Mouse (Mus musculus): ENCODE measurements around the gene Kif18a.

Gene Kif18a

DNA sequence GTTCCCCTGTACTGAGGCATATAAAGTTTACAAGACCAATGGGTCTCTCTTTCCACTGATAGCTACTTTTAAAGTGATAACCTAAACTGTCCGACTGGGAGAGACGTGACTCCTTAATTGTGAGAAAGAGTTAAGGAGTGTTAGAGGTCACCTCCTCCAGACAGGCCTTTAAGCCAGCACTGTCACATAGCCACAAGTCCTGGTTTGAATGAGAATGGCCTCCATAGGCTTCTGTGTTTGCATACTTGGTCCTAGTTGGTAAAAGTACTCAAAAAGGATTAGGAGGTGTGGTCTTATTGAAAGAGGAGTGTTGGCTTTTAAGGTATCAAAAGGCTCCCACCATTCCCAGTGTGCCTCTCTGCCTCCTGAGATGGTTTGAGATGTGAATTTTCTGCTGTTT is 94.3 kb downstream of the Kif18a start:
- no peak for DNase-seq (ENCODE audit: low read depth)

DNA sequence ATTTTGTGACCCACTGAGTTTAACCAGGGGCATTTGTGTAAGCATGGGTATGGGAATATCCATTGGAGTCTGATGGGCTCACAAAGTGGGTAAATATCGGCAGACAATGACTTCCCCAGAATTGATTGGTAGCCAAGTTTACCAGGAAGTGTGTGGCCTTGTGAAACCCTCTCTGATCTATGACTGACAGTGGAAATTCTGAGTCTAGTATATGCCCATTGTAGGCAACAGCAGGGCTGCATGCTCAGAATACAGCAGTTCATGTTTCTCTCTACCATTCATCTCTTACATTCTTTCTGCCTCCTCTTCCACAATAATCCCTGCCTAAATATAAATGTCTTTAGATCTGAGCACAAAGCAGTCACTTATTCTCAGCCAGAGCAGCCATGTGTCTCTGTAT is 103.5 kb downstream of the Kif18a start:
- DNase-seq (ENCODE audit: low read depth): no peak

GRCm38 (mm10) chr2:109386211-109386610 is 105.7 kb downstream of the Kif18a start:
- no peak for DNase-seq (ENCODE audit: low read depth)

DNA sequence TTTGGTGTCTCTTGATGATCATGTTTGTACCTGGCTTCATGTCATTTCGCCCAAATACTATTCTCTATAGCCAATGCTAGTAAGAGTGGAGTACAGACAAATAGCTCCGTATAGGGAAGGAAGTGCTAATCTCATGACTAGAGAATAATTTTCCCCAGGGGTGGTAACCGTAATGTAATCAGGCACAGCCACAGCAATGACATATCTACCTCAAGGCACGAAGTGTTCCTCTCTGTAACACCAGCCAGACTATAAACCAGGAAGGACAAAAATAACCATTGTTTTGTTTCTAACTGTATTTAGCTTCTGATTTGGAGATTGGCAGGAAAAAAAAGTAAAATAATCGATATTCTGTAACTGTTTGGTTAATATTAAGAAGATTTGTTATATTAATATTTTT is 108.2 kb downstream of the Kif18a start:
- DNase-seq (ENCODE audit: low read depth): no peak

DNA sequence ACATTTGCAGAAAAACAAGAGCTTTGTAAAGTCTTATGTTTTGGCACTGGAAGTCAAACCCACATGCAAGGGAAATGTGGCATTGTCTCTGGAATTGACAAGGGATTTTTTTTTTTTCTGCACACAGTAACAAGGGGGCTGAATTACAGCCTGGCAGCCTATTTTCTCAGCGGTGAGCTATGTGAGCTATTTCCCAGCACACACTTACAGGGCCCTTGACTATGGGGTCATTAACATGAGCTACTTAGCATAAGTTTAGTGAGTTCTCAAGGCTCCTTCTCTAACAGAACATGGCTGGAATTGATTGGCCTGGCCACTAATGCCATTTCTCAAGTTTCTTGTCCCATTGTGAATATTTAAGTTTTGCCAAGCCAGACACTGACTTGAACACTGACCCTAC is 109.4 kb downstream of the Kif18a start:
- DNase-seq (ENCODE audit: low read depth): no peak

All from fibroblast of lung, adult 2 months (primary cell).